Mouse (Mus musculus) CH12.LX (cell line): ENCODE results near the gene Mtmr10. TPM values are rescaled to one million over a fixed set of nuclear protein-coding genes. Genes with fewer than 3 reads are reported as not detected.

Experiments used
- DNase-seq: peaks from one replicate; pipeline ENCODE4 v3.0.0-alpha.2; 2013; ENCODE audit errors: extremely low read depth
- H3K27ac ChIP-seq: 2 replicates; pipeline ENCODE4 v1.5.1; 2012; ENCODE audit warnings: low read depth, mild to moderate bottlenecking, control low read depth, moderate library complexity; ENCODE audit not compliant: insufficient read depth
- H3K27me3 ChIP-seq: replicated peaks from 2 replicates; pipeline ENCODE3; 2012; ENCODE audit warnings: inconsistent platforms
- H3K36me3 ChIP-seq, 2 experiments: replicated peaks in 1 of 2; 2 replicates each; pipeline versions ENCODE3 to v1.6.1; 2012; ENCODE audit warnings: inconsistent platforms in 1 of 2, low read length in 1 of 2, mild to moderate bottlenecking in 1 of 2, mixed read lengths in 1 of 2, moderate library complexity in 1 of 2; ENCODE audit not compliant: control insufficient read depth in 1 of 2, insufficient read depth in 1 of 2
- H3K4me1 ChIP-seq, 2 experiments: 2 replicates each; pipeline ENCODE4 v1.6.1; 2012; ENCODE audit warnings: inconsistent platforms in 1 of 2, moderate library complexity in 1 of 2; ENCODE audit not compliant: insufficient read depth in 2 of 2, control insufficient read depth in 1 of 2
- H3K4me2 ChIP-seq: 2 replicates; pipeline ENCODE4 v1.6.1; 2012; ENCODE audit warnings: low read depth, mild to moderate bottlenecking, control low read depth; ENCODE audit not compliant: poor library complexity, insufficient read depth, severe bottlenecking
- H3K4me3 ChIP-seq, 3 experiments: fragments of 150-350 bp in 1 of 3; sonication (generic) in 1 of 3; replicated peaks in 1 of 3; 2 replicates each; pipeline versions ENCODE3 to v1.5.1; 2011 to 2012; ENCODE audit warnings: low read depth in 2 of 3, low read length in 2 of 3, mild to moderate bottlenecking in 2 of 3, moderate library complexity in 2 of 3, control low read depth in 1 of 3, improper control_type of control experiment in 1 of 3, inconsistent platforms in 1 of 3, mixed read lengths in 1 of 3; ENCODE audit not compliant: poor library complexity in 1 of 3
- H3K79me2 ChIP-seq: replicated peaks from 2 replicates; pipeline ENCODE4 v1.6.1; 2012; ENCODE audit warnings: mild to moderate bottlenecking, moderate library complexity; ENCODE audit not compliant: control insufficient read depth, poor library complexity, insufficient read depth, severe bottlenecking; ENCODE audit errors: extremely low read depth
- H3K9ac ChIP-seq: 2 replicates; pipeline ENCODE4 v1.6.1; 2012; ENCODE audit warnings: low read depth, mild to moderate bottlenecking, control low read depth, moderate library complexity; ENCODE audit not compliant: insufficient read depth
- H3K9me3 ChIP-seq: replicated peaks from 2 replicates; pipeline ENCODE3; 2012; ENCODE audit warnings: low read length, inconsistent platforms, mixed read lengths
- CHD1 ChIP-seq: IDR thresholded peaks from 2 replicates; pipeline ENCODE4 v1.6.1; 2012; ENCODE audit warnings: low read depth, low read length, improper control_type of control experiment, inconsistent platforms
- E2F4 ChIP-seq: IDR thresholded peaks from 2 replicates; pipeline ENCODE4 v1.6.1; 2011; ENCODE audit warnings: low read depth, low read length, improper control_type of control experiment; ENCODE audit not compliant: insufficient replicate concordance
- EP300 ChIP-seq: IDR thresholded peaks from 2 replicates; pipeline ENCODE4 v1.6.1; 2011; ENCODE audit warnings: low read length, improper control_type of control experiment
- JUN ChIP-seq: IDR thresholded peaks from 2 replicates; pipeline ENCODE4 v1.6.1; 2011; ENCODE audit warnings: low read depth, mild to moderate bottlenecking, low read length, improper control_type of control experiment, moderate library complexity; ENCODE audit not compliant: insufficient read depth
- JUND ChIP-seq: conservative IDR thresholded peaks from 2 replicates; pipeline ENCODE4 v1.6.1; 2011; ENCODE audit warnings: low read depth, low read length, improper control_type of control experiment
- MXI1 ChIP-seq: IDR thresholded peaks from 2 replicates; pipeline ENCODE4 v1.6.1; 2011; ENCODE audit warnings: mild to moderate bottlenecking, low read depth, low read length, improper control_type of control experiment
- MYC ChIP-seq: IDR thresholded peaks from 2 replicates; pipeline ENCODE4 v1.6.1; 2011; ENCODE audit warnings: low read depth, mild to moderate bottlenecking, improper control_type of control experiment, low read length
- NELFE ChIP-seq: IDR thresholded peaks from 2 replicates; pipeline ENCODE4 v1.6.1; 2011; ENCODE audit warnings: low read depth, low read length, improper control_type of control experiment
- PAX5 ChIP-seq: IDR thresholded peaks from 2 replicates; pipeline ENCODE4 v1.6.1; 2012; ENCODE audit warnings: low read length, inconsistent platforms, mixed read lengths
- RCOR1 ChIP-seq: conservative IDR thresholded peaks from 2 replicates; pipeline ENCODE4 v1.6.1; 2012; ENCODE audit warnings: low read depth, mild to moderate bottlenecking, inconsistent platforms, low read length, improper control_type of control experiment
- SMC3 ChIP-seq: IDR thresholded peaks from 2 replicates; pipeline ENCODE4 v1.6.1; 2011; ENCODE audit warnings: low read depth, low read length, improper control_type of control experiment
- TBP ChIP-seq: conservative IDR thresholded peaks from 2 replicates; pipeline ENCODE4 v1.6.1; 2011; ENCODE audit warnings: low read depth, low read length, improper control_type of control experiment
- TCF12 ChIP-seq: IDR thresholded peaks from 2 replicates; pipeline ENCODE4 v1.6.1; 2014; ENCODE audit warnings: low read depth, mild to moderate bottlenecking, inconsistent platforms, low read length, improper control_type of control experiment
- UBTF ChIP-seq: IDR thresholded peaks from 2 replicates; pipeline ENCODE4 v1.6.1; 2012; ENCODE audit warnings: low read depth, mild to moderate bottlenecking, inconsistent platforms, low read length, improper control_type of control experiment, moderate library complexity
- USF1 ChIP-seq: IDR thresholded peaks from 2 replicates; pipeline ENCODE4 v1.6.1; 2014; ENCODE audit warnings: low read depth, mild to moderate bottlenecking, inconsistent platforms, low read length, improper control_type of control experiment
- ZKSCAN1 ChIP-seq: IDR thresholded peaks from 2 replicates; pipeline ENCODE4 v1.6.1; 2012; ENCODE audit warnings: low read depth, inconsistent platforms, low read length, improper control_type of control experiment, borderline replicate concordance
- ZMIZ1 ChIP-seq: IDR thresholded peaks from 2 replicates; pipeline ENCODE4 v1.6.1; 2012; ENCODE audit warnings: low read depth, mild to moderate bottlenecking, inconsistent platforms, low read length, improper control_type of control experiment
- dilution Hi-C: fragments of 300-500 bp; cut with MboI; formaldehyde crosslinking; loops from 2 replicates; pipeline ENCODE4 v1.14.3; 2020; ENCODE audit warnings: low sequenced_read_pairs; ENCODE audit not compliant: extremely low pct_unique_long_range_greater_than_20kb, extremely low pct_ligation_motif_present
- in situ Hi-C: fragments of 300-500 bp; cut with MboI; formaldehyde crosslinking; loops from 3 replicates; pipeline ENCODE4 v1.14.3; 2019; ENCODE audit warnings: low sequenced_read_pairs, low pct_ligation_motif_present, low pct_unique_long_range_greater_than_20kb, mixed read lengths
- polyA plus RNA-seq: library from polyadenylated mRNA; unstranded; fragments of >175 nt; gene quantifications from 2 replicates; pipeline ENCODE4 v1.2.1, GENCODE M21; 2012; ENCODE audit warnings: low read depth; ENCODE audit not compliant: insufficient read length
- total RNA-seq, 2 experiments: library from RNA; depleted of rRNA; stranded (reverse); fragments of 300-350 nt in 1 of 2; fragments of >200 nt in 1 of 2; gene quantifications; 2 replicates each; pipeline ENCODE4 v1.2.3; 2012 to 2014

The Mtmr10 gene
- total and polyA plus RNA-seq, 3 experiments = 1.8 to 2.1 (median 2.0) TPM

DNA sequence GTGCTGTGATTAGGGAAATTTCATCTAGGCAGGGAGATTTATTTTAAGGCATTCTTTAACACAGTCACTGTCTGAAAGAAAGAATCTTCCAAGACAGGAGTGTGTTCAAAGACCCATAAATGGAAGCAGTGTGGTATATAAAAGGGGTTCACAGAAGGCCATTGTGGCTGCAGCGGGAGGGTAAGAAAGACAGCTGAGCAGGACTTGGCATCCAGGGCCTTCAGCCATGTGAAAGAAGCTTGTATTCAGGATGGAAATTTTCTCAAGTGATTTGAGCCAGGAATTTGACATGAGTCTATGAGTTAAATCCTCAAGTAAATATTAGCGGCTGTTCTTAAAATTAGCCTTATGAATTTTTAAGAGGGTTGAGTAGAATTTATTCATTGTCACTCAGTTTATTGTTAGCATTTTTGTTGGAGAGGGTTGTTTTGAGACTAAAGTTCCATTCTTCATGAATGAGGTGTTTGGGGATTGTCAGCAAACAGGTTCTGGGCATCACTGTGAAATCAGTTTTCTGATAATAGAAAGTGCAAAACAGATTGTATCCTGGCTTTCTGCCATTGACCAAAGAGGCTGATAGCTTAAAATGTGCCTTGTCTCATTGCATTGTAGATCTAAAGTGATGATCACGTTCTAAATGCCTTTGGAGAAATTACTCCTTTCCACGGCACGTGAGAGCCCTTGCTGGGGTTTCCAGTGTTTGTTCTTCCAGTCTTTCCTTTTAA, 9.0 kb downstream of the Mtmr10 start:
- H3K27ac ChIP-seq = no peak overlapping the region
- dilution Hi-C loops (no loop called here), in situ Hi-C loops (no loop called here)
- peaks cover 0 to 13% of the 10 kb centered on the region in 2 experiments for H3K36me3 ChIP-seq
- no peaks in the 10 kb centered on the region for H3K4me1 ChIP-seq
- no peak overlapping the region for H3K9ac ChIP-seq
- no peak overlapping the region for H3K4me3 ChIP-seq
- TF ChIP-seq TBP (no peak), MYC (no peak), SMC3 (no peak), MXI1 (no peak), CHD1 (no peak), ZKSCAN1 (no peak), USF1 (no peak), E2F4 (no peak), RCOR1 (no peak), TCF12 (no peak), PAX5 (no peak), JUN (no peak), JUND (no peak), UBTF (no peak), NELFE (no peak)
- TF ChIP-seq, all 38 proteins: peak for 0
- Histone ChIP-seq H3K79me2 (no peaks in the 10 kb centered on the region), H3K4me2 (no peak overlapping the region), H3K27me3 (no peaks in the 10 kb centered on the region), H3K9me3 (no peaks in the 10 kb centered on the region)
- DNase-seq = no peak

DNA sequence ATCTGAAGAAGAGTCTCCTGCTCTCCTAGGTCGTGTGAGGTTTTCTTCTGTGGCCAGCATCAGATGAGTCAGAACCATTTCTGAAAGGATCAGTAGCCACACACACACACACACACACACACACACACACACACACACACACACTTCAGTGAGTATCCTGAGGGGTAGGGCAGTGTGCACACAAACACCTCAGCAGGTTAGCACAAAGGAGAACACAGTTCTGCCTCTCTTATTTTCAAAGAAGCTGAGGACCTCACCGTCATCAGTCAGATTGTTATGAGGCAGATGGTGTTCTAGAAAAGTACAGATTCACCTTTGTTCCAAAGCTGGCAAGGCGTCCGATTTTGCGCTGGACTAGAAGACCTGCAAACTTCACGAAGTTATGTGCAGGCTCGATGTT, 22.8 kb downstream of the Mtmr10 start:
- Histone ChIP-seq H3K4me3 (no peak overlapping the region), H3K4me1 (peaks cover 0 to 8% of the 10 kb centered on the region in 2 experiments; a peak in 2 of 4 replicates), H3K27ac (no peak overlapping the region), H3K9ac (no peak overlapping the region), H3K4me2 (no peak overlapping the region), H3K9me3 (no peaks in the 10 kb centered on the region), H3K36me3 (peaks cover 6 to 12% of the 10 kb centered on the region in 2 experiments), H3K79me2 (no peaks in the 10 kb centered on the region), H3K27me3 (no peaks in the 10 kb centered on the region)
- no peak for DNase-seq
- in situ Hi-C loops (no loop called here), dilution Hi-C loops (no loop called here)
- no peak for TF ChIP-seq EP300
- TF ChIP-seq PAX5 = no peak
- TF ChIP-seq ZMIZ1 = no peak
